Mouse (Mus musculus) adrenal gland, postnatal 10 days (tissue): ENCODE data around the gene Thsd7a. TPM values are rescaled to one million over a fixed set of nuclear protein-coding genes. Genes with fewer than 3 reads are reported as not detected.

Source experiments
- DNase-seq: peaks from one replicate; pipeline ENCODE4 v3.0.0; 2021; ENCODE audit warnings: mixed read lengths
- total RNA-seq, 2 experiments: library from RNA; stranded (reverse); gene quantifications; 2 replicates each; pipeline ENCODE4 v1.2.3; 2021

Thsd7a gene
- total RNA-seq, 2 experiments from 2014 or later = 10.2 to 11.0 TPM

DNA sequence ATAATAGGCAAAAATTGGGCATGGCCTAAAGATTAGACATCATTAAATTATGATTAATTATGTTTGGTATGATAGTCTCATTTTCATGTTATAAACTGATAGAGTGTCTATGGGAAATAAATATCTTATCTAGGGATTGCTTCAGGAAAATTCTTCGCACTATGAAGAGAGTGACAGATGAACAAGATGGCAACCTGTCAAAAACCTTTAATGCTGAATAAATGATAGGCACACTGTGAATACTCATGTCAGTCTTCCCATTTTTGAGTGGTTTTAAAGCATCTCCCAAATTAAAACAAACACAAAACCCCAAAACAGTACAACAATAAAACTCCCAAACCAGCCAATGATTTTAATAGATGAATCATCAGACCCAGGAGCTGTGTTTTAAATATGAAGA is 362.5 kb downstream of the Thsd7a start:
- no peak for DNase-seq

GRCm38 (mm10) chr6:12385591-12385990 is 363.6 kb downstream of the Thsd7a start:
- no peak for DNase-seq

- DNase-seq = peak; percentile 72
These were observed 368.0 kb downstream of the Thsd7a start for GRCm38 (mm10) chr6:12381136-12381778.

GRCm38 (mm10) chr6:12380717-12381116 is 368.5 kb downstream of the Thsd7a start:
- DNase-seq = no peak

DNA sequence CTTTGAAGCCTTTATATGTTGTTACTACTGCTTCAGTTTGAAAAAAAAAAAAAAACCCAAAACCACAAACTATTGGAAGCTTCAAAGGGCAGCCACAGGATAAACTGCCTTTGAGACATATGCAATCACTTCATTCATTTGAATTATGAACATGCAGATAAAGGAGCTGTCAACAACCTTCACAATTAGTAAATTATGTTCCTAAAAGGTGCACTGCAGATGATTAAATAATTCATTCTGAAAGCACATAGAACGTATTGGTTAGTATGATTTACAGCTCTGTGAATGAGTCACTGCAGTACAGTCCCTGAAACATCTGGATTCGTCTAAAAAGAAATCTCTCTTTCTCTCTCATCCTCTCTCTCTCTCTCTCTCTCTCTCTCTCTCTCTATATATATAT is 390.5 kb downstream of the Thsd7a start:
- no peak for DNase-seq

DNA sequence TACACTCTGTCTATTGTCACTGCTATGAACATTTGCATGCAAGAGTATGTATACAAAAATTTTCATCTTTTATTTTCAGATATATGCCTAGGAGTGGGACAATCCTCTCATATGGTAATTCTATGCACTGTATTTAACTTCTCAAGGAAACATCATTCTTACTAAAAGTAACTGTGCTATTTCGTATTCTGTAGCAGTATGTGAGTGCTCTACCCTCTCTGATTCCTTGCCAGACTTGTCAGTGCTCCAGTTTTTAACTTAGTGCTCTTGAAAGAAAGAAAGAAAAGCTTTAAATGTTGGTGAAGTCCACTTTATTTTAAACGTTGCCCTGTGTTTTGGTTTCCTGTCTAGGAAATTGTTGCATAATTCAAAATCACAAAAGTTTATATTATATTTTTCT is 395.6 kb downstream of the Thsd7a start:
- DNase-seq = no peak

GRCm38 (mm10) chr6:12352165-12352719 is 397.0 kb downstream of the Thsd7a start:
- no peak for DNase-seq

- DNase-seq = no peak
These were observed 398.5 kb downstream of the Thsd7a start for GRCm38 (mm10) chr6:12350753-12351152.

GRCm38 (mm10) chr6:12349105-12349759 is 400.0 kb downstream of the Thsd7a start:
- no peak for DNase-seq

DNA sequence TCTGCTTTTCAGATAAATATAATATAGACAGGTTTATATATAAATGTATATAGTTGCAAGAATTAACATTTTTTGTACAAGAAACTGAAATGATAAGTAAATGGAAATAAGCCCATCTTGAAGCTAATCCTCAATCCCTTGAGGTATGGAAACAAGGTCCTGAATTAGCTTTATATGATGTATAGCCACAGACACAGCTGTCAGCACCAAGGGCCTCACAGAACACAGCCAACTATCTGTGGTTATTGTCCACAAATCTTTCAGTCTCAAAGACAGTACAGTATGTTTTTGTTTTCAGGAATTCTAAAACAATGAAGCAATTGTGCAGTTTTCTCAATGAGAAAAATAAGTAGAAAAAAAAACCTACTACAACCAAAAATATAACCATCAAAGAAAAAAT is 400.5 kb downstream of the Thsd7a start:
- no peak for DNase-seq

DNA sequence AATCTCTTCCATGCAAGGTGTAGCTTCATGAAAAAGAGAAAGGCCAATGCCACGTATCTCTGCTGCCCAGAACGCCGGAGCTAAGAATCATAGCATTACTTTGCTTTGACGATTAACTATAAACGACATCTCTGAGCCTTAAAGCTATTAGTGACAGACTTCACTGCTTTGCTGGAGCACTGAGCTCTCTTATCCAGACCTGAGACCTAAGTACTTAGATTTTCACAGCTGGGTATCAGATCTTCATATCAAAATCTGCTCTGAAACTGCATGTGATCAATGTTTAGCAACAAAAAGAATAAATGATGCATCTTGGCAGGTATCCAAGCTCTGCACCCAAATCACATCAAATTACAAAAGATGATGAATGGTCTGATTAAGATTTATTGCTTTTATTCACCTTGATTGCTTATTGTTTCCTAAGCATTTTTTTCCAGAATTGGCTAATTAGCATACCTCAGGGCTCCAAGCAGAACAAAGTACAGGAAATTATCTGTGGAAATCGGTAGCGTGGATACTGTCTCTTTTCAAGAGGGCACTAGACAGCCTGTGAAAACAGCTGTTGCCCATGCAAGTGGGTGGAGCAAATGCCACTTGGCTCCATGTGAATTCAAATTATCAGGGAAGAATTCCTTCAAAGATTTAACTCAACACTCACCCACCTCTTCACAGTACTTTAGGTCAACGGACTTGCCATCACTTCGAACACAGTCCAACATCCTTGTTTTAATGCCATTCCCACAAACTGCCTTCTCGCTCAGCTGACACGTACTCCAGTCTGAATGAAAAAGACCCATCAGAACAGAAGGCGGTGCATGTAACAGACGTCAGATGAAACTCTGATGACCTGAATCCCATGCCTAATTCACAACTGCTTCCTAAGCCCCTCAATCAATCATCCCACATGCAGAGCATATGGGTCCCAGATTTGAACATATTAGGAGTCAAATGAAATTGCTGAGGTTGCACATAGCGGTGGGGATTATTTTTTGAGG is 412.3 kb downstream of the Thsd7a start:
- DNase-seq = no peak

- peak; percentile 4 for DNase-seq
These were observed 433.9 kb downstream of the Thsd7a start for GRCm38 (mm10) chr6:12315070-12315909.

DNA sequence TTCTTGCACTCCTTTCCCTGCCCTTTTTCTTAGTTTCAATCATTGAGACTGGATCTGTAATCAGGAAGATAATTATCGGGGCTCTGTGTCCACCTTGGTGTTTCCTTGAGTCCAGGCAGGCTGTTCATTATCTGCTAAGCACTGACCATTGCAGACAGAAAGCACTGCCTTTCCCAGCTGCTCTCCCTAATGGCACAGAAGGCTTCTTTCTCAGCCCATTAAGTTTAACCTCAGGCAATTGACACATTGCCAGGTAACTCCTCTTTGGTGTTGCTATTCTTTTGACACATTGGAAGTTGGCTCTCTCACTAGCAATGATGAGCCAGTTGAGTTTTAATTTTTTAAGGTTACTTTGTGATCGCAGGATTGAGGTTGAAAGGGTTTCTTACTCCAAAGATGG is 441.7 kb downstream of the Thsd7a start:
- DNase-seq = no peak

GRCm38 (mm10) chr6:12262641-12263400 is 486.4 kb downstream of the Thsd7a start:
- peak; percentile 62 for DNase-seq
